Mouse (Mus musculus) forelimb bud, embryonic 11.5 days (tissue): ENCODE data around the gene Saysd1.
"Not testable (repeated sequence)": the region's sequence is repeated elsewhere in the genome, so short reads cannot be mapped to it uniquely, and the experiment has no call there.

Source experiments
- DNase-seq: peaks from one replicate; pipeline ENCODE4 v3.0.0-alpha.2; 2012; ENCODE audit warnings: low read depth, low spot score

Gene Saysd1

DNA sequence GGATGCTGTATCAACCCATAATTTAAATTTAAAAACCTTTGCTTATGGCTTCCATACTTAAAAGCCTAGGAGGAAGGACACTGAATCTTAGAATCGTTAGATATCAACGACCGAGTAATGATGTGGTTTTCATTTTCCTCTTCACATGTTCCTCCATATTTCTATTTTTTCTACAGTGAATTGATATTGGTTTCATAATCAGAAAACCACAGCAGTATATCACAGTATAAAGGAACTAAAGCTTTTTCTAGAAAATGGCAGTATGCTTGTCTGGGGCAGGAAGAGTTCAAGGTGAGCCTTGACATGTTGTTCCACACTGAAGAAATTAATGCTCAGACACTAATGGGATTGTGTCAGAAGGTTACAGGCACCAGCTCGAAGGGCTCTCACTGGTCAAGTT, 97.4 kb downstream of the Saysd1 start:
- DNase-seq: no peak

DNA sequence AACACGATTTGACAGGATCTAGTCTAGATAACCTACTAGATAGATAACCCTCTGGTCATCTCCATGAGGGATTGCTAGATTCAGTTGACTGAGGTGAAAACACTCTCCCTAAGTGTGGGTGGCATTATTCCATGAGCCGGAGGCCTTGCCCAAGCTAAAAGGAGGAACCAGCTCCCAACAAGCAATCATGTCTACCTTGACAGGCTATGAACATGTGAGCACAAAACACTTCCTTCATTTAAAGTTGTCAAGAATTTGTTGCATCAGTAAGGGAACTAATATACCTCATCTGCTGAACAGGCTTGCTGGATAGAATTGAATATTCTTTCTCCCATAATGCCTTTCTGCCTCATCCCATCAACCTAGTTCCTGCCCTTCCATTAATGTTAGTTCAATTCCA, 98.5 kb downstream of the Saysd1 start:
- DNase-seq: no peak

DNA sequence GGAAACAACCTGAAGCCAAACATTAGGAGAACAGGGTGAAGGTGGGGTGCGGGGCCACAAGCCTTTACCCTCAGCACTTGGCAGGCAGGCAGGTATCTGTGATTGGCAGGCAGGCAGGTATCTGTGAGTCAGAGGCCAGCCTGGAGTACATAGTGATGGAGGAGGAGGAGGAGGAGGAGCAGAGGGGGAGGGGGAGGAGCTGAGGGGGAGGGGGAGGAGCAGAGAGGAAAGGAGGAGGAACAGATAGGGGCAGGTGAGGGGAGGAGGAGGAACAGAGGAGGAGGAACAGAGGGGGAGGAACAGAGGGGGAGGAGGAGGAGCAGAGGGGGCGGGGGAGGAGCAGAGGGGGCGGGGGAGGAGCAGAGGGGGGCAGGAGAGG, 105.6 kb downstream of the Saysd1 start:
- no peak for DNase-seq

DNA sequence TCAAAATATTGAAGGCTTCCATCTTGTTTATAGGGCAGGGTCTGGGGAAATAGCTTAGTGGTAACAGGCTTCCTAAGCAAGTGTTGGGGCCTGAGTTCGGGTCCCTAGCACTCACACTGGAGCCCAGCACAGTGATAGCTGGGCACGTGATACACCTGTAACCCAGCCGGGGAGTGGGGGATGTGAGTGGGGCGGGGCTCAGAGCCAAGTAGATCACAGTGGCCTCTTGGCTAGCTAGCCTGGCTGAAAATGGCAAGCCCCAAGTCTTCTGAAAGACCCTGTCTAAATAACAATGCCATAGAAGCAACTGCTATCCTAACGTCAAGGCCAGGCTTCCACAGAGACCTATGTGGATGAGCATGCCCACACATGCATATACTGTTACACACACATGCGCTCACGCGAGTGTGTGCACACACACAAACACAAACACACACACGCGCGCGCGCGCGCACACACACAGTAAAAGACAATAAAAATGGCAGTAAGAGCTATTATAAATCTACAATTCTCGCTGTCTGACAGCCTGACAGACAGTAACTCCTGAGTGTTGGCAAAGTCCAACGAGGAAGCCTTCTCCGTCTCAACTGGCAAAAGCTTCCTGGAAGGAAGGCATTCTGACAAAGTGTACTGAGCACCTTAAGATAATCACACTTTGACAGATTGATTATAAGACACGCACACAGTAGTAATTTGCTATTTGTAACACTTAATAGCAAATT, 106.2 kb downstream of the Saysd1 start:
- no peak for DNase-seq

- DNase-seq: no peak
These were observed 108.7 kb downstream of the Saysd1 start for GRCm38 (mm10) chr14:20029606-20030005.

- DNase-seq: not testable (repeated sequence)
These were observed 110.9 kb downstream of the Saysd1 start for GRCm38 (mm10) chr14:20027475-20027874.
